Mouse (Mus musculus) MEL (cell line): Measurements from ENCODE around the gene U2af1l4. TPM values are rescaled to one million over a fixed set of nuclear protein-coding genes. Genes with fewer than 3 reads are reported as not detected.

Experiments used
- DNase-seq: peaks from one replicate; pipeline ENCODE4 v3.0.0; 2011; ENCODE audit warnings: low read depth, low spot score
- H3K27ac ChIP-seq: 2 replicates; pipeline ENCODE4 v1.5.1; 2012; ENCODE audit warnings: low read depth, mild to moderate bottlenecking, control low read depth, low read length, moderate library complexity; ENCODE audit not compliant: control insufficient read depth
- H3K27me3 ChIP-seq, 2 experiments: fragments of 150-350 bp in 1 of 2; sonication (generic) in 1 of 2; 2 replicates each; pipeline ENCODE4 v1.6.1; 2012; ENCODE audit warnings: low read length in 2 of 2, mild to moderate bottlenecking in 2 of 2, improper control_type of control experiment in 1 of 2, moderate library complexity in 1 of 2; ENCODE audit not compliant: insufficient read depth in 2 of 2, control insufficient read depth in 1 of 2
- H3K36me3 ChIP-seq, 2 experiments: 2 replicates each; pipeline ENCODE4 v1.6.1; 2012 to 2014; ENCODE audit warnings: low read length in 2 of 2, improper control_type of control experiment in 1 of 2, inconsistent platforms in 1 of 2, mild to moderate bottlenecking in 1 of 2; ENCODE audit not compliant: insufficient read depth in 2 of 2, control insufficient read depth in 1 of 2
- H3K4me1 ChIP-seq, 2 experiments: fragments of 150-350 bp in 1 of 2; sonication (generic) in 1 of 2; 2 replicates each; pipeline ENCODE4 v1.6.1; 2012; ENCODE audit warnings: low read length in 2 of 2, improper control_type of control experiment in 1 of 2, mild to moderate bottlenecking in 1 of 2; ENCODE audit not compliant: insufficient read depth in 2 of 2, control insufficient read depth in 1 of 2
- H3K4me3 ChIP-seq, 2 experiments: fragments of 150-350 bp in 1 of 2; sonication (generic) in 1 of 2; 2 replicates each; pipeline ENCODE4 v1.5.1; 2012; ENCODE audit warnings: low read depth in 2 of 2, low read length in 2 of 2, mild to moderate bottlenecking in 2 of 2, moderate library complexity in 2 of 2, control low read depth in 1 of 2, improper control_type of control experiment in 1 of 2; ENCODE audit not compliant: control insufficient read depth in 1 of 2, insufficient read depth in 1 of 2
- H3K79me2 ChIP-seq: 2 replicates; pipeline ENCODE4 v1.6.1; 2012; ENCODE audit warnings: mild to moderate bottlenecking, low read length, moderate library complexity; ENCODE audit not compliant: control insufficient read depth, poor library complexity, insufficient read depth
- H3K9ac ChIP-seq: 2 replicates; pipeline ENCODE4 v1.6.1; 2012; ENCODE audit warnings: low read depth, mild to moderate bottlenecking, control low read depth, low read length, moderate library complexity; ENCODE audit not compliant: control insufficient read depth, poor library complexity, severe bottlenecking
- H3K9me3 ChIP-seq: fragments of 150-350 bp; sonication (generic); replicated peaks from 2 replicates; pipeline ENCODE4 v1.6.1; 2012; ENCODE audit warnings: mild to moderate bottlenecking, low read length, improper control_type of control experiment, moderate library complexity; ENCODE audit not compliant: insufficient read depth
- BHLHE40 ChIP-seq: IDR thresholded peaks from 2 replicates; pipeline ENCODE4 v1.6.1; 2012; ENCODE audit warnings: low read depth, mild to moderate bottlenecking, inconsistent platforms, low read length, improper control_type of control experiment, borderline replicate concordance
- CTCF ChIP-seq, 3 experiments: IDR thresholded peaks in 2 of 3; conservative IDR thresholded peaks in 1 of 3; 2 replicates each; pipeline ENCODE4 v1.5.1; 2011 to 2012; ENCODE audit warnings: low read length in 3 of 3, low read depth in 2 of 3, mild to moderate bottlenecking in 2 of 3, improper control_type of control experiment in 1 of 3, inconsistent platforms in 1 of 3, mixed read lengths in 1 of 3, moderate library complexity in 1 of 3; ENCODE audit not compliant: control insufficient read depth in 1 of 3, insufficient read depth in 1 of 3, poor library complexity in 1 of 3, severe bottlenecking in 1 of 3
- EP300 ChIP-seq, 2 experiments: IDR thresholded peaks; 2 replicates each; pipeline ENCODE4 v1.6.1; 2011; ENCODE audit warnings: improper control_type of control experiment in 2 of 2, low read length in 2 of 2, low read depth in 1 of 2, mild to moderate bottlenecking in 1 of 2
- GABPA ChIP-seq: IDR thresholded peaks from 2 replicates; pipeline ENCODE4 v1.6.1; 2012; ENCODE audit warnings: low read depth, mild to moderate bottlenecking, inconsistent platforms, low read length, improper control_type of control experiment, moderate library complexity
- HCFC1 ChIP-seq: IDR thresholded peaks from 2 replicates; pipeline ENCODE4 v1.6.1; 2012; ENCODE audit warnings: low read depth, mild to moderate bottlenecking, inconsistent platforms, low read length, improper control_type of control experiment, moderate library complexity
- MXI1 ChIP-seq: IDR thresholded peaks from 2 replicates; pipeline ENCODE4 v1.6.1; 2011; ENCODE audit warnings: mild to moderate bottlenecking, low read depth, low read length, improper control_type of control experiment
- MYB ChIP-seq: IDR thresholded peaks from 2 replicates; pipeline ENCODE4 v1.6.1; 2011; ENCODE audit warnings: mild to moderate bottlenecking, low read depth, low read length, improper control_type of control experiment
- MYC ChIP-seq: IDR thresholded peaks from 2 replicates; pipeline ENCODE4 v1.6.1; 2011; ENCODE audit warnings: low read depth, mild to moderate bottlenecking, low read length, improper control_type of control experiment, moderate library complexity
- NELFE ChIP-seq: IDR thresholded peaks from 2 replicates; pipeline ENCODE4 v1.6.1; 2011; ENCODE audit warnings: low read depth, low read length, improper control_type of control experiment
- POLR2A ChIP-seq, 2 experiments: IDR thresholded peaks; 2 replicates each; pipeline ENCODE4 v1.6.1; 2011 to 2012; ENCODE audit warnings: low read length in 2 of 2, mild to moderate bottlenecking in 2 of 2, control low read depth in 1 of 2, improper control_type of control experiment in 1 of 2, low read depth in 1 of 2, moderate library complexity in 1 of 2; ENCODE audit not compliant: control insufficient read depth in 1 of 2, insufficient read depth in 1 of 2, poor library complexity in 1 of 2
- RAD21 ChIP-seq: IDR thresholded peaks from 2 replicates; pipeline ENCODE4 v1.6.1; 2011; ENCODE audit warnings: mild to moderate bottlenecking, low read depth, low read length, improper control_type of control experiment
- RCOR1 ChIP-seq: IDR thresholded peaks from 2 replicates; pipeline ENCODE4 v1.6.1; 2012; ENCODE audit warnings: low read depth, mild to moderate bottlenecking, inconsistent platforms, low read length, improper control_type of control experiment
- TAL1 ChIP-seq: IDR thresholded peaks from 2 replicates; pipeline ENCODE4 v1.6.1; 2012; ENCODE audit warnings: mild to moderate bottlenecking, inconsistent platforms, low read length, moderate library complexity, mixed read lengths
- TCF12 ChIP-seq: IDR thresholded peaks from 2 replicates; pipeline ENCODE4 v1.6.1; 2014; ENCODE audit warnings: low read depth, mild to moderate bottlenecking, inconsistent platforms, low read length, improper control_type of control experiment, moderate library complexity
- UBTF ChIP-seq: IDR thresholded peaks from 2 replicates; pipeline ENCODE4 v1.6.1; 2012; ENCODE audit warnings: low read depth, mild to moderate bottlenecking, inconsistent platforms, low read length, improper control_type of control experiment, moderate library complexity, borderline replicate concordance; ENCODE audit not compliant: insufficient read depth
- USF1 ChIP-seq: IDR thresholded peaks from 2 replicates; pipeline ENCODE4 v1.6.1; 2014; ENCODE audit warnings: low read depth, mild to moderate bottlenecking, inconsistent platforms, low read length, improper control_type of control experiment, moderate library complexity
- USF2 ChIP-seq, 2 experiments: IDR thresholded peaks; 2 replicates each; pipeline ENCODE4 v1.6.1; 2011 to 2012; ENCODE audit warnings: improper control_type of control experiment in 2 of 2, low read length in 2 of 2, borderline replicate concordance in 1 of 2, inconsistent platforms in 1 of 2, low read depth in 1 of 2, mild to moderate bottlenecking in 1 of 2; ENCODE audit not compliant: insufficient read depth in 1 of 2
- ZC3H11A ChIP-seq: IDR thresholded peaks from 2 replicates; pipeline ENCODE4 v1.6.1; 2012; ENCODE audit warnings: low read depth, mild to moderate bottlenecking, inconsistent platforms, low read length, improper control_type of control experiment
- polyA plus RNA-seq, 2 experiments: library from polyadenylated mRNA; stranded (reverse) in 1 of 2; unstranded in 1 of 2; fragments of >175 nt in 1 of 2; fragments of >200 nt in 1 of 2; gene quantifications; 2 replicates each; pipeline versions ENCODE4 v1.2.1 to v1.2.4; 2012; ENCODE audit warnings: low replicate concordance in 2 of 2, low read depth in 1 of 2; ENCODE audit not compliant: insufficient read length in 2 of 2, insufficient read depth in 1 of 2, missing spikeins in 1 of 2
- total RNA-seq: library from RNA; depleted of rRNA; stranded (reverse); fragments of 300-350 nt; gene quantifications from 2 replicates; pipeline ENCODE4 v1.2.3, GENCODE M21; 2012

Gene U2af1l4
- total and polyA plus RNA-seq, 3 experiments: 72.5 to 74.2 TPM; not detected in 1

- H3K4me1 ChIP-seq: peaks cover 2 to 10% of the 10 kb centered on the region in 2 experiments; a peak in 2 of 4 replicates
- no peaks in the 10 kb centered on the region for H3K27me3 ChIP-seq
- no peak for DNase-seq
- peaks cover 0 to 4% of the 10 kb centered on the region in 2 experiments; a peak in 1 of 4 replicates for H3K36me3 ChIP-seq
- peak overlapping the region; percentile 32 for H3K9ac ChIP-seq
- no peak for TF ChIP-seq TCF12
- TF ChIP-seq CTCF (IDR thresholded peaks at IDR 0.05 in 2 of 3, conservative IDR thresholded peaks at IDR 0.05 in 1 of 3; ENCODE audit: control insufficient read depth in 1 of 3, insufficient read depth in 1 of 3, low read depth in 2 of 3, low read length in 3 of 3, poor library complexity in 1 of 3, severe bottlenecking in 1 of 3): no peak
- TF ChIP-seq USF1: peak; percentile 80
- TF ChIP-seq MYB: no peak
- TF ChIP-seq TAL1: no peak
- no peak for TF ChIP-seq GABPA
- TF ChIP-seq POLR2A (IDR thresholded peaks at IDR 0.05; ENCODE audit: control insufficient read depth in 1 of 2, insufficient read depth in 1 of 2, low read depth in 1 of 2, low read length in 2 of 2, poor library complexity in 1 of 2): no peak
- TF ChIP-seq USF2 (IDR thresholded peaks at IDR 0.05; ENCODE audit: borderline replicate concordance in 1 of 2, insufficient read depth in 1 of 2, low read depth in 1 of 2, low read length in 2 of 2): peak; percentile 20 to 22; a peak in 1 of 4 replicates
- TF ChIP-seq NELFE: no peak
- TF ChIP-seq MYC: no peak
- H3K79me2 ChIP-seq: peaks cover 11% of the 10 kb centered on the region
- peak overlapping the region; percentile 28; the same call in 1 of the 2 replicates for H3K27ac ChIP-seq
- peak overlapping the region; percentile 82 to 84 for H3K4me3 ChIP-seq
- no peaks in the 10 kb centered on the region for H3K9me3 ChIP-seq
Measured at GRCm38 (mm10) chr7:30563906-30564280, 792 bp downstream of the U2af1l4 start.

- H3K27me3 ChIP-seq: no peaks in the 10 kb centered on the region
- DNase-seq: no peak
- no peak within 1 kb of the TSS for H3K27ac ChIP-seq
- TF ChIP-seq MYB (no peak), NELFE (no peak), HCFC1 (no peak), USF2 (IDR thresholded peaks at IDR 0.05; ENCODE audit: borderline replicate concordance in 1 of 2, insufficient read depth in 1 of 2, low read depth in 1 of 2, low read length in 2 of 2) (no peak), MXI1 (no peak)
- H3K9me3 ChIP-seq: no peaks in the 10 kb centered on the region
- peaks cover 0 to 4% of the 10 kb centered on the region in 2 experiments; a peak in 1 of 4 replicates for H3K36me3 ChIP-seq
- no peak within 1 kb of the TSS for H3K4me3 ChIP-seq
- H3K4me1 ChIP-seq: peaks cover 2 to 10% of the 10 kb centered on the region in 2 experiments; a peak in 2 of 4 replicates
- peaks cover 6% of the 10 kb centered on the region for H3K79me2 ChIP-seq
- H3K9ac ChIP-seq: no peak within 1 kb of the TSS
Measured at GRCm38 (mm10) chr7:30564970-30565571, 2.0 kb downstream of the U2af1l4 start, which contains the start of gene Igflr1. Igflr1 (plus strand) TSS chr7:30565427.

GRCm38 (mm10) chr7:30566033-30566432 is 2.9 kb downstream of the U2af1l4 start:
- no peak for TF ChIP-seq RAD21
- TF ChIP-seq EP300 (IDR thresholded peaks at IDR 0.05; ENCODE audit: low read depth in 1 of 2, low read length in 2 of 2): no peak
- no peak for TF ChIP-seq BHLHE40
- TF ChIP-seq UBTF: no peak
- TF ChIP-seq ZC3H11A: no peak
- no peak for TF ChIP-seq RCOR1
- no peak for TF ChIP-seq MXI1
- Histone ChIP-seq H3K4me3 (no peak overlapping the region), H3K79me2 (peaks cover 6% of the 10 kb centered on the region), H3K36me3 (peaks cover 0 to 4% of the 10 kb centered on the region in 2 experiments; a peak in 2 of 4 replicates), H3K9ac (no peak overlapping the region), H3K27me3 (no peaks in the 10 kb centered on the region), H3K4me1 (peaks cover 2 to 8% of the 10 kb centered on the region in 2 experiments; a peak in 1 of 4 replicates), H3K9me3 (no peaks in the 10 kb centered on the region), H3K27ac (no peak overlapping the region)
- DNase-seq: no peak
